Mouse (Mus musculus): Measurements from ENCODE around the gene Pdcl3.
"Not testable (repeated sequence)": the region's sequence is repeated elsewhere in the genome, so short reads cannot be mapped to it uniquely, and the experiment has no call there.

Pdcl3 gene

DNA sequence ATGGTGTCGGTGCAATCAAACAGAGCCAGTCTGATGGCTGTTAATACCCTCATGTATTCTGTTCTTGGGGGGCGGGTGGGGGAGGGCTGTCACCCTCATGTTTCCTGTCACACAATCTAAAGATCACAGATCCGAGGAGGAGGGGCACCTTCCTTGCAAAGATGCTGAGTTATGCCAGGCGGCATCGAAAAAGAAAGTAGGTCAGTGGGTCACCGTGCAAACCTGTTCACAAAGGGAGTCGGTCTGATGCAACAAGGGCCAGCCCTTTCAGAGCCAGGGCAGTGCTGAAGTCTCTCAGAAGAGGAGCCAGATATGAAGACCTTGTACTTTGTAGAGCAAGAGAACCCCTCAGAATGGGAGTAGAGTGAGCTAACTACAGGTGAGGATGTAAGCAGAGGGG, 39.7 kb downstream of the Pdcl3 start:
- DNase-seq (ENCODE audit: low spot score): peak; percentile 84

- no peak for DNase-seq (ENCODE audit: low spot score)
Observed at GRCm38 (mm10) chr1:39025840-39026239, 40.4 kb downstream of the Pdcl3 start.

GRCm38 (mm10) chr1:39029176-39029575, 43.8 kb downstream of the Pdcl3 start:
- no peak for DNase-seq (ENCODE audit: low spot score)

GRCm38 (mm10) chr1:39030108-39030507, 44.7 kb downstream of the Pdcl3 start:
- no peak for DNase-seq (ENCODE audit: low spot score)

GRCm38 (mm10) chr1:39035817-39036216, 50.4 kb downstream of the Pdcl3 start:
- DNase-seq (ENCODE audit: low spot score): no peak

- DNase-seq (ENCODE audit: low spot score): peak; percentile 36
Observed at GRCm38 (mm10) chr1:39042188-39042587, 56.8 kb downstream of the Pdcl3 start.

DNA sequence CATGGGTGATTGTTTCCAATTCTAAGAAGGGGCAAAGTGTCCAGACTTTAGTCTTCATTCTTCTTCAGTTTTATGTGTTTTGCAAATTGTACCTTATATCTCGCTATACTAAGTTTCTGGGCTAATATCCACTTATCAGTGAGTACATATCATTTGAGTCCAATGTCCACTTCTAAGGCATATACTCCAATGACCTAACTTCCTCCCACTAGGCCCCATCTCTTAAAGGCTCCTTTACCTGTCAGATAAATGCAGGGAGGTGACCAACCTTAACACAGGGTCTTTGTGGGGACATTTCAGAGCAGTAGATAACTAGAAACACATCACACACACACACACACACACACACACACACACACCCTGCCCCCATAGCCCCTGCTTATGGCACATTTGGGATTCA, 59.0 kb downstream of the Pdcl3 start:
- not testable (repeated sequence) for DNase-seq (ENCODE audit: low spot score)

DNA sequence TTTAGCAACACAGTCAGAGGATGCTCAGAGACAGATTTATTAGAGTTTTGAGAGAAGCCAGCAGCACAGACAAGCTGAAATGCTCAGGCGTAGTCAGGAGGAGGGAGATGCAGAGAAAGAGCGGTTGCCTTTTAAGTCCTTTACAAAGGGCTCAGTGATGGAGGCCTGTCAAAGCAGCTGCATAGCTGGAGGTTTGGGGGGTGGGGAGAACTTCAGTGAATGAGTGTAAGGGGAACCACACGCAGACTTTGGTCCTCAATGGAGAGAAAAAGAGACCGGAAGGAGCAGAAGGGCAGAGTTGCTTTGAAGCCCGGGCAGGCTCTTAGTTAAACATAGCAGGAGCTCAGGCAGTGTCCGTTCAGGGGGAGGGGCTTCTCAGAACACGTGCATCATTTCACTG, 61.3 kb downstream of the Pdcl3 start:
- no peak for DNase-seq (ENCODE audit: low spot score)

All from MN1 (cell line).